ENCODE assay signal across 7 mouse cellular contexts in genomic region chrX:52651472-52651948, GRCm38 (mm10). TPM values are rescaled to one million over a fixed set of nuclear protein-coding genes. Genes with fewer than 3 reads are reported as not detected.
DNase-seq lines count a peak whose midpoint lies in the region; ATAC-seq and TF ChIP-seq lines count a peak whose summit lies in the region.

No protein-coding gene starts in this region.

- no peaks in the 10 kb centered on the region for H3K27me3 ChIP-seq in forebrain, postnatal 0 days (ENCODE audit: insufficient read depth, low read length)
- no peaks in the 10 kb centered on the region for H3K27me3 ChIP-seq in liver, embryonic 15.5 days

- H3K4me1 ChIP-seq in forebrain, postnatal 0 days (ENCODE audit: insufficient read depth): no peaks in the 10 kb centered on the region
- H3K4me1 ChIP-seq in liver, embryonic 15.5 days (replicated peaks): no peaks in the 10 kb centered on the region

- H3K9me3 ChIP-seq in forebrain, postnatal 0 days (ENCODE audit: low read length): no peaks in the 10 kb centered on the region
- H3K9me3 ChIP-seq in liver, embryonic 15.5 days (replicated peaks): no peaks in the 10 kb centered on the region

- no peak overlapping the region for H3K4me2 ChIP-seq in forebrain, postnatal 0 days (ENCODE audit: low read depth)
- H3K4me2 ChIP-seq in liver, embryonic 15.5 days: peak overlapping the region; percentile 10

- peak; percentile 2 for DNase-seq in testis, postnatal 14 days (ENCODE audit: low spot score)
- no peak for DNase-seq in testis, postnatal 10 days (ENCODE audit: low spot score)
- DNase-seq in forebrain, postnatal 0 days: no peak
- DNase-seq in yolk sac, embryonic 10.5 days (ENCODE audit: low spot score): peak; percentile 58
- DNase-seq in left cerebral cortex, adult 11 months (ENCODE audit: low spot score): no peak
- no peak for DNase-seq in urinary bladder, postnatal 14 days (ENCODE audit: low spot score)

- no peak for ATAC-seq in forebrain, postnatal 0 days
- no peak for ATAC-seq in liver, embryonic 15.5 days (ENCODE audit: insufficient read depth)

- no peak overlapping the region for H3K9ac ChIP-seq in forebrain, postnatal 0 days
- H3K9ac ChIP-seq in liver, embryonic 15.5 days: no peak overlapping the region

- WGBS in forebrain, postnatal 0 days: 45% methylated on average over 9 of the region's 9 CpGs
- 21% methylated on average over 9 of the region's 9 CpGs for WGBS in liver, embryonic 15.5 days (ENCODE audit: insufficient replicate concordance)

- TF ChIP-seq CTCF in forebrain, postnatal 0 days (IDR thresholded peaks at IDR 0.05; ENCODE audit: low read depth): peak; percentile 19; the same call in 1 of the 2 replicates

- H3K36me3 ChIP-seq in forebrain, postnatal 0 days (ENCODE audit: insufficient read depth): no peaks in the 10 kb centered on the region
- H3K36me3 ChIP-seq in liver, embryonic 15.5 days (replicated peaks): no peaks in the 10 kb centered on the region

- no peak overlapping the region for H3K27ac ChIP-seq in forebrain, postnatal 0 days (ENCODE audit: low read depth, low read length)
- H3K27ac ChIP-seq in liver, embryonic 15.5 days (replicated peaks): peak overlapping the region; percentile 16; the same call in 1 of the 2 replicates

- no peak overlapping the region for H3K4me3 ChIP-seq in forebrain, postnatal 0 days (ENCODE audit: low read depth, low read length)
- no peak overlapping the region for H3K4me3 ChIP-seq in liver, embryonic 15.5 days (replicated peaks)

RNA-seq across cellular contexts. Expression of gene Gpc3, which starts 37.8 kb away (rescaled TPM):
- 11.8 and 30.3 TPM in 2 replicates for total RNA-seq in forebrain, postnatal 0 days (2014; rRNA removed)
- 48.6 and 58.8 TPM in 2 replicates for polyA plus RNA-seq in forebrain, postnatal 0 days (2015; fragmentation: Nextera tagmentation; extraction: Ambion mirVana)
- polyA plus RNA-seq in liver, embryonic 15.5 days (2015; fragmentation: Nextera tagmentation; extraction: Ambion mirVana): 268 and 289 TPM in 2 replicates

Comparison
In these comparisons a context has a peak if more than half of its experiments do, and no peak if none do; other contexts are left out.
1. DNase-seq: peak in testis, postnatal 14 days (single experiment) and yolk sac, embryonic 10.5 days (single experiment); none in testis, postnatal 10 days (single experiment), forebrain, postnatal 0 days (single experiment), left cerebral cortex, adult 11 months (single experiment) and urinary bladder, postnatal 14 days (single experiment).